Mouse (Mus musculus): ENCODE measurements at regions not wholly inside any gene's neighbourhood (a gene's known extent, or its start where the extent isn't known, plus 50 kb on each side); places are given as distances from the start of the nearest gene placed in this dataset.

GRCm38 (mm10) chr9:120845538-120845937 is 83.5 kb upstream of the Ctnnb1 start:
- TF ChIP-seq CTCF (conservative IDR thresholded peaks at IDR 0.05; ENCODE audit: low read length) (no peak), NANOG (IDR thresholded peaks at IDR 0.05; ENCODE audit: borderline replicate concordance, low read length) (no peak), POU5F1 (IDR thresholded peaks at IDR 0.05; ENCODE audit: borderline replicate concordance, low read length) (no peak)

All from E14TG2a.4 (cell line).